Mouse (Mus musculus): ENCODE results near the gene Olfr1425. TPM values are rescaled to one million over a fixed set of nuclear protein-coding genes. Genes with fewer than 3 reads are reported as not detected.

Olfr1425 gene
- polyA plus RNA-seq (2012; rRNA removed) = not detected in 2 replicates

DNA sequence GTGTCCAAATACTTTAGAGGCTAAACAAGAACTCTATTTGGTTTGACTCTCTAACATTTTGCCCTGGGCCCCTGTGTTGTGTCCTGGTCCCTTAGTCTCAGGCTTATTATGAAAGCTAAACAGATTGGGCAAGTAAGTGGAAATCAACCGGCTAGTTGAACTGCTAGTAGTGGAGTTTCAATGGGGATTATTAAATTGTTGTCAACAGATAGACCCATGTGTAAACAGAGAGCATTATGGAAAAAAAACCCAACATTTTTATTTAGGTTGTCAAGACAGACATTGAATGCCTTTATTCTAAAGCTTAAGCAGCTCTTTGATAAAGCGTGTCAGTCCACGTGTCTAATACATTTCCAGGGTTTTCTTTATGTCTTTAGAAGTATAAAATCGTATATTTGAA lies at the start of gene Olfr1425:
TSS of gene Olfr1425 (minus strand) at position 101 of the 400 bp plus-strand sequence.

DNA sequence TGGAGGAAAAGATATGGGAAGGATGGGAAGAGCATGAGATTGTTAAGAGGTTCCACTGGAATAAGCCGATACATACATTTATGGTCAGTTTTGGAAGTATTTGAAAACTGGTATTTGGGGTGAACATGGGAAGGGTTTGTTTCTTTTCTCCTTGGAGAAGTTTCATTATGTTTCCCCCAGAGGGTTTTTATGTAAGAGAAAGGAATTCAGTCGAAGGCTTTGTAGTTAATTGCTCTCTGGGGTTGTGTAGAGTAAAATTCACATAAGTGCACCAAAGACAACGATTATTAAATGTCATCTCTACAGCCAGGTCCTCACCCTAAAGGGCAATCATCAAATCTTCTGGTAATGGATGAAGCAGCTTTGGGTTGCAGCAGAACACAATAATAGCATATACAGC lies 45.6 kb upstream of the Olfr1425 start, which contains the start of gene Olfr76:
TSS of gene Olfr76 (minus strand) at position 101 of the 400 bp plus-strand sequence.

DNA sequence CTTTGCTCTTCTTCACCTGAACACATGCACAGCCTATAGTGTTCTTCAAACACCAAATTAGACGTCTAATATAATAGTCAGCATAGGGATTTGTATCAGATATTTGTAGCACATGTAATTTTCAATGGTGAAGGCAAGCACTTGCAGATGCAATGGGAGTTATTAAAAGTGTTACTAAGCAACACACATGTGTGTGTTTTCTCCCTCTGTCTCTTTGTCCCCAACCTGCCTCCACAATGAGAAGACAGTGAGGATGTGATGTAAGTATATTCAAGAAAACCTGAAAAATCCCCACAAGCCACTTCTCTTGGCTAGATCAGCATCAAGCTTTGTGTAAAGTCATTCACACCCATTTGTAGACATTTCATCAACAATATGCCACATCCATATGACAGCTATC lies 38.3 kb upstream of the Olfr1425 start, which contains the start of gene Olfr1428:
TSS of gene Olfr1428 (minus strand) at position 101 of the 400 bp plus-strand sequence.

DNA sequence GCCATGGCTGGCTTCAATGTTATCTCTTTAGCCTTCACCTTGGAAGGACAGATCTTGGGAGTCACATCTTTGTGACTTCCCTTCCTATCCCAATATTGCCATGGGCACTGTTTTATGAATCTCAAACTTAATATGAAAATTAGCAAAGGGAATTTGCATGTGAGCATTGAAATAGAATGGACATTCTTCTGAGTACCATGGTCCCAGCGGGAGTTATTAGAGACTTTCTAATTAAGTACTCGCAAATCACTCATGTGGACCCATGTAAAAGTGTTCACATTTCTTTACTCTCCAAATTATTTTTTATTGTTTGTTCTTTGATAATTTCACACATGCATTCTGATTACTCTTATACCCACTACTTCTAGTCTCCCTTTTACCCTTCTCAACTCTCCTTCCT lies 25.7 kb upstream of the Olfr1425 start, which contains the start of gene Olfr1427:
TSS of gene Olfr1427 (minus strand) at position 101 of the 400 bp plus-strand sequence.

DNA sequence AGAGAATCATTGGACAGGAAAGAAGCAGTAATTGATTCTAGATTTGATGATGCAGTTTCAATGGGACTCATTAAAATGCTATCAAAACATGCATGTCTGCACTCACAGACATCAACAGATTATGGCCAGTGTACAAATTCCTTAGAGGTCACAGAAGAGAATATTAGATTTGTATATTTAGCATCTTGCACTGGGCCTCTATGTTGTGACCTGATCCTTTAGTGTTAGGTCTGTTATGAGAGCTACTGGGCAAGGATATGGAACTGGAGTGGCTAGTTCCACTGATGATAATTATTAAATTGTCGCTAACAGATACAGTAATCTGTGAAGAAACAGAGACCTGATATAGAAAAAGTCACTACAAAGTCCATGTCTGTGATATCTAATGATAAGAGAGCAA lies 14.4 kb upstream of the Olfr1425 start, which contains the start of gene Olfr1426:
TSS of gene Olfr1426 (minus strand) at position 101 of the 400 bp plus-strand sequence.

DNA sequence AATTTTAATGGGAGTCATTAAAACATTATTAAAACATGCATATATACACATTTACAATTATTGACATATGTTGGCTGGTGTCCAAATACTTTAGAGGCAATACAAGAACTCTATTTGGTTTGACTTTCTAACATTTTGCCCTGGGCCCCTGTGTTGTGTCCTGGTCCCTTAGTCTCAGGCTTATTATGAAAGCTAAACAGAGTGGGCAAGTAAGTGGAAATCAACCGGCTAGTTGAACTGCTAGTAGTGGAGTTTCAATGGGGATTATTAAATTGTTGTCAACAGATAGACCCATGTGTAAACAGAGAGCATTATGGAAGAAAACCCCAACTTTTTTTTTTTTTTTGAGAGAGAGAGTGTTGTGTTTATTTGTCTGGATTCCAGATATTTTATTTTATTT lies 14.9 kb downstream of the Olfr1425 start, which contains the start of gene Olfr1424:
TSS of gene Olfr1424 (minus strand) at position 101 of the 400 bp plus-strand sequence.

DNA sequence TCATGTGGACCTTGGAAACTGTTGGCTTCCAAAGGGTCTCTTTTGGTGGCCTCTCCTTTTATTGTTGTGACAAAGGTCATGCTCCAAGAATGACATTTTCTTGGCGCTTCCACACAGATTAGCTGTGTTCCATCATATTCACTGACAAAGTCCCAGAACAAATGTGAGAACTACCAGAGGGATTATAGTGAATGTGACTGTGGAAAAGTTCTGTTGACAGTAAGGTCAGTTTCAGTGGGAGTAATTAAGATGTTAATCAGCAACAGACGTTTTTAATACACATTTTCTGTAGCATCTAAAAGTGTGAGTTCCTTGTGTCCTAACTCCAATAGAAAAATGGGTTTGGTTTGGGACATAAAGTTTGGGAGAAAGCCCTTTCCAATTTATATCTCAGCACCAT lies 36.3 kb downstream of the Olfr1425 start, which contains the start of gene Olfr1423:
TSS of gene Olfr1423 (minus strand) at position 101 of the 400 bp plus-strand sequence.

Other genes starting within 250 kb of the Olfr1425 start
- gene Olfr1417, start 238.5 kb downstream of the Olfr1425 start, polyA plus RNA-seq (2012; rRNA removed) = not detected in 2 replicates
- not detected in 2 replicates for gene Olfr1418, start 216.7 kb downstream of the Olfr1425 start, polyA plus RNA-seq (2012; rRNA removed)
- not detected in 2 replicates for gene Olfr1419, start 202.6 kb downstream of the Olfr1425 start, polyA plus RNA-seq (2012; rRNA removed)
- not detected in 2 replicates for gene Olfr1420, start 191.2 kb downstream of the Olfr1425 start, polyA plus RNA-seq (2012; rRNA removed)
- gene Patl1, start 165.3 kb downstream of the Olfr1425 start, polyA plus RNA-seq (2012; rRNA removed) = 13.4 and 22.7 TPM in 2 replicates
- gene Osbp, start 111.8 kb downstream of the Olfr1425 start, polyA plus RNA-seq (2012; rRNA removed) = 13.5 and 13.6 TPM in 2 replicates
- gene Olfr1423, start 36.4 kb downstream of the Olfr1425 start, polyA plus RNA-seq (2012; rRNA removed) = not detected in 2 replicates
- gene Olfr1424, start 15.0 kb downstream of the Olfr1425 start, polyA plus RNA-seq (2012; rRNA removed) = not detected in 2 replicates
- not detected in 2 replicates for gene Olfr1426, start 14.3 kb upstream of the Olfr1425 start, polyA plus RNA-seq (2012; rRNA removed)
- gene Olfr1427, start 25.6 kb upstream of the Olfr1425 start, polyA plus RNA-seq (2012; rRNA removed) = not detected in 2 replicates
- gene Olfr1428, start 38.2 kb upstream of the Olfr1425 start, polyA plus RNA-seq (2012; rRNA removed) = not detected in 2 replicates
- gene Olfr76, start 45.5 kb upstream of the Olfr1425 start, polyA plus RNA-seq (2012; rRNA removed) = not detected in 2 replicates
- gene Olfr1555-ps1, start 92.4 kb upstream of the Olfr1425 start, polyA plus RNA-seq (2012; rRNA removed) = not detected in 2 replicates
- gene Olfr1431, start 122.9 kb upstream of the Olfr1425 start, polyA plus RNA-seq (2012; rRNA removed) = not detected in 2 replicates
- not detected in 2 replicates for gene Olfr1432, start 154.9 kb upstream of the Olfr1425 start, polyA plus RNA-seq (2012; rRNA removed)
- not detected in 2 replicates for gene Olfr262, start 163.9 kb upstream of the Olfr1425 start, polyA plus RNA-seq (2012; rRNA removed)
- not detected in 2 replicates for gene Olfr235, start 183.3 kb upstream of the Olfr1425 start, polyA plus RNA-seq (2012; rRNA removed)
- gene Olfr1434, start 202.1 kb upstream of the Olfr1425 start, polyA plus RNA-seq (2012; rRNA removed) = not detected in 2 replicates
- not detected in 2 replicates for gene Olfr1436, start 221.4 kb upstream of the Olfr1425 start, polyA plus RNA-seq (2012; rRNA removed)
- gene Olfr1437, start 247.4 kb upstream of the Olfr1425 start, polyA plus RNA-seq (2012; rRNA removed) = not detected in 2 replicates

Data from ovary, adult 2 months (tissue).